Mouse (Mus musculus): ENCODE measurements at regions not wholly inside any gene's neighbourhood (a gene's known extent, or its start where the extent isn't known, plus 50 kb on each side); places are given as distances from the start of the nearest gene placed in this dataset. TPM values are rescaled to one million over a fixed set of nuclear protein-coding genes. Genes with fewer than 3 reads are reported as not detected.

GRCm38 (mm10) chr6:94755297-94755831 is 55.4 kb upstream of the Lrig1 start:
- Histone ChIP-seq H3K9ac (replicated peaks; ENCODE audit: low read length) (no peak overlapping the region), H3K27me3 (ENCODE audit: insufficient read depth, low read length) (no peaks in the 10 kb centered on the region), H3K4me2 (replicated peaks; ENCODE audit: low read depth, low read length) (no peak overlapping the region), H3K4me3 (ENCODE audit: low read length) (no peak overlapping the region), H3K4me1 (ENCODE audit: insufficient read depth, low read length) (0 out of 2 replicates have a peak, but pooled peaks cover 7% of the 10 kb centered on the region), H3K36me3 (ENCODE audit: insufficient read depth, low read length) (no peaks in the 10 kb centered on the region), H3K9me3 (ENCODE audit: low read length) (no peaks in the 10 kb centered on the region), H3K27ac (ENCODE audit: low read length) (peak overlapping the region; percentile 40)
- 61% methylated on average over 13 of the region's 13 CpGs for WGBS
- ATAC-seq (ENCODE audit: low FRiP score, low TSS enrichment): no peak

- Histone ChIP-seq H3K36me3 (ENCODE audit: insufficient read depth, low read length) (no peaks in the 10 kb centered on the region), H3K4me3 (ENCODE audit: low read length) (no peak overlapping the region), H3K27me3 (ENCODE audit: insufficient read depth, low read length) (no peaks in the 10 kb centered on the region), H3K4me1 (ENCODE audit: insufficient read depth, low read length) (0 out of 2 replicates have a peak, but pooled peaks cover 7% of the 10 kb centered on the region), H3K4me2 (replicated peaks; ENCODE audit: low read depth, low read length) (no peak overlapping the region), H3K9me3 (ENCODE audit: low read length) (no peaks in the 10 kb centered on the region), H3K9ac (replicated peaks; ENCODE audit: low read length) (no peak overlapping the region), H3K27ac (ENCODE audit: low read length) (no peak overlapping the region; the same call in 1 of the 2 replicates)
- ATAC-seq (ENCODE audit: low FRiP score, low TSS enrichment): no peak
- 80% methylated on average over 3 of the region's 3 CpGs for WGBS
Measured at GRCm38 (mm10) chr6:94754522-94754921, 54.6 kb upstream of the Lrig1 start.

GRCm38 (mm10) chr6:94751101-94751440 is 51.1 kb upstream of the Lrig1 start:
- Histone ChIP-seq H3K9me3 (ENCODE audit: low read length) (no peaks in the 10 kb centered on the region), H3K4me3 (ENCODE audit: low read length) (no peak overlapping the region), H3K36me3 (ENCODE audit: insufficient read depth, low read length) (no peaks in the 10 kb centered on the region), H3K9ac (replicated peaks; ENCODE audit: low read length) (no peak overlapping the region), H3K27ac (ENCODE audit: low read length) (no peak overlapping the region), H3K4me1 (ENCODE audit: insufficient read depth, low read length) (0 out of 2 replicates have a peak, but pooled peaks cover 6% of the 10 kb centered on the region), H3K27me3 (ENCODE audit: insufficient read depth, low read length) (no peaks in the 10 kb centered on the region), H3K4me2 (replicated peaks; ENCODE audit: low read depth, low read length) (no peak overlapping the region)
- no peak for ATAC-seq (ENCODE audit: low FRiP score, low TSS enrichment)
- 36% methylated on average over 8 of the region's 8 CpGs for WGBS

- 31% methylated on average over 13 of the region's 13 CpGs for WGBS
- no peak overlapping the region for H3K27ac ChIP-seq (ENCODE audit: low read length)
- H3K4me3 ChIP-seq (ENCODE audit: low read length): no peak overlapping the region
Measured at GRCm38 (mm10) chr6:94750228-94751100, 50.5 kb upstream of the Lrig1 start.

More at GRCm38 (mm10) chr6:94750228-94751100, 50.5 kb upstream of the Lrig1 start:
- Histone ChIP-seq H3K4me1 (ENCODE audit: insufficient read depth, low read length) (0 out of 2 replicates have a peak, but pooled peaks cover 2% of the 10 kb centered on the region), H3K27me3 (ENCODE audit: insufficient read depth, low read length) (no peaks in the 10 kb centered on the region), H3K4me2 (replicated peaks; ENCODE audit: low read depth, low read length) (no peak overlapping the region), H3K36me3 (ENCODE audit: insufficient read depth, low read length) (no peaks in the 10 kb centered on the region), H3K9ac (replicated peaks; ENCODE audit: low read length) (no peak overlapping the region), H3K9me3 (ENCODE audit: low read length) (no peaks in the 10 kb centered on the region)
- ATAC-seq (ENCODE audit: low FRiP score, low TSS enrichment): no peak

Small RNAs in the stretch of these regions (microRNA-seq; reads per million reads assigned to microRNA genes)
- not detected for gene Gm23364
